Mouse (Mus musculus) embryonic facial prominence, embryonic 10.5 days (tissue): ENCODE measurements at regions not wholly inside any gene's neighbourhood (a gene's known extent, or its start where the extent isn't known, plus 50 kb on each side); places are given as distances from the start of the nearest gene placed in this dataset.

ENCODE experiments used
- DNase-seq: peaks from one replicate; pipeline ENCODE4 v3.0.0-alpha.2; 2017; ENCODE audit warnings: low spot score
- H3K27ac ChIP-seq: fragments of 300-500 bp; sonication (generic); replicated peaks from 2 replicates; pipeline ENCODE4 v1.5.1; 2016; ENCODE audit warnings: mild to moderate bottlenecking
- H3K27me3 ChIP-seq: fragments of 300-500 bp; sonication (generic); replicated peaks from 2 replicates; pipeline ENCODE4 v1.6.1; 2016; ENCODE audit warnings: low read depth, mild to moderate bottlenecking; ENCODE audit not compliant: poor library complexity, severe bottlenecking
- H3K36me3 ChIP-seq: fragments of 300-500 bp; sonication (generic); replicated peaks from 2 replicates; pipeline ENCODE4 v1.6.1; 2016; ENCODE audit warnings: mild to moderate bottlenecking, moderate library complexity
- H3K4me1 ChIP-seq: fragments of 300-500 bp; sonication (generic); 2 replicates; pipeline ENCODE4 v1.6.1; 2016
- H3K4me3 ChIP-seq: fragments of 300-500 bp; sonication (generic); 2 replicates; pipeline ENCODE4 v1.5.1; 2016; ENCODE audit warnings: mild to moderate bottlenecking, moderate library complexity
- H3K9me3 ChIP-seq: fragments of 300-500 bp; sonication (generic); 2 replicates; pipeline ENCODE4 v1.6.1; 2016; ENCODE audit warnings: mild to moderate bottlenecking
- WGBS: fragments of 180-500 bp; shearing (Covaris S2); methylation state at CpG from one replicate; pipeline ENCODE4 v1.1.7; 2016; 5-methylcytosine and 5-hydroxymethylcytosine counted together

DNA sequence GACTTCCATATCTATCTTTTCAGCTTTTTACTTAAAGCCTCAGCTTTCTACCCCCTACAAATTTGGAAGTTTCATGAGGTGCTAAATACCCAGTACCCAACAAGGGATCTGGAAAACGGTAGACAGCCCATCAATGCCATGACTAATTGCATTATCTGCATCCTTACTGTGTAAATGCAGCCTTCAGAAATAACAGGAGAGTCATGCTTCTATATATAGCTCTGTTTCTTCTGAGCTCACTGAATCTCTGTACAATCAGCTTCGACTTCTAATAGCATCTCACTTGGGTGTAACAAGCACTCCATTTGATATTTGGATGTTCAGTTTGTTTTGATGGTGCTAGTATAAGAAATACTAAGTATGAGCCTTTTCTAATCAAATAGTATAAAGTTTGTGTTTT is 120.7 kb downstream of the Tmsb4x start:
- WGBS: 40% methylated on average over 2 of the region's 2 CpGs
- no peak for DNase-seq

GRCm38 (mm10) chrX:167080821-167081220 is 128.3 kb downstream of the Tmsb4x start:
- 78% methylated on average over 3 of the region's 3 CpGs for WGBS
- H3K4me1 ChIP-seq: no peaks in the 10 kb centered on the region
- H3K27ac ChIP-seq: no peak overlapping the region
- no peak overlapping the region for H3K4me3 ChIP-seq
- no peak for DNase-seq
- no peaks in the 10 kb centered on the region for H3K9me3 ChIP-seq
- no peaks in the 10 kb centered on the region for H3K36me3 ChIP-seq
- H3K27me3 ChIP-seq: peaks cover 83% of the 10 kb centered on the region

More for the DNA sequence above, 120.7 kb downstream of the Tmsb4x start:
- peaks cover 72% of the 10 kb centered on the region for H3K27me3 ChIP-seq
- no peak overlapping the region for H3K27ac ChIP-seq
- H3K36me3 ChIP-seq: no peaks in the 10 kb centered on the region
- H3K4me1 ChIP-seq: peaks cover 3% of the 10 kb centered on the region; the same call in 1 of the 2 replicates
- H3K9me3 ChIP-seq: no peaks in the 10 kb centered on the region
- no peak overlapping the region for H3K4me3 ChIP-seq

GRCm38 (mm10) chrX:167069075-167069474 is 140.0 kb downstream of the Tmsb4x start:
- no peaks in the 10 kb centered on the region for H3K9me3 ChIP-seq
- peaks cover 100% of the 10 kb centered on the region for H3K27me3 ChIP-seq
- 70% methylated on average over 2 of the region's 2 CpGs for WGBS
- H3K27ac ChIP-seq: no peak overlapping the region
- no peaks in the 10 kb centered on the region for H3K36me3 ChIP-seq
- DNase-seq: no peak
- peaks cover 5% of the 10 kb centered on the region; the same call in 1 of the 2 replicates for H3K4me1 ChIP-seq
- H3K4me3 ChIP-seq: no peak overlapping the region

GRCm38 (mm10) chrX:167067918-167068317 is 141.2 kb downstream of the Tmsb4x start:
- Histone ChIP-seq H3K9me3 (no peaks in the 10 kb centered on the region), H3K27me3 (peaks cover 100% of the 10 kb centered on the region), H3K36me3 (no peaks in the 10 kb centered on the region), H3K4me3 (no peak overlapping the region), H3K27ac (no peak overlapping the region), H3K4me1 (peaks cover 5% of the 10 kb centered on the region; the same call in 1 of the 2 replicates)
- WGBS: 48% methylated on average over 3 of the region's 3 CpGs
- peak; percentile 39 for DNase-seq

GRCm38 (mm10) chrX:167063881-167064280 is 145.2 kb downstream of the Tmsb4x start:
- DNase-seq: no peak
- 56% methylated on average over 4 of the region's 4 CpGs for WGBS
- Histone ChIP-seq H3K27ac (no peak overlapping the region), H3K27me3 (peaks cover 99% of the 10 kb centered on the region), H3K9me3 (no peaks in the 10 kb centered on the region), H3K4me1 (peaks cover 5% of the 10 kb centered on the region; the same call in 1 of the 2 replicates), H3K36me3 (no peaks in the 10 kb centered on the region), H3K4me3 (no peak overlapping the region)

DNA sequence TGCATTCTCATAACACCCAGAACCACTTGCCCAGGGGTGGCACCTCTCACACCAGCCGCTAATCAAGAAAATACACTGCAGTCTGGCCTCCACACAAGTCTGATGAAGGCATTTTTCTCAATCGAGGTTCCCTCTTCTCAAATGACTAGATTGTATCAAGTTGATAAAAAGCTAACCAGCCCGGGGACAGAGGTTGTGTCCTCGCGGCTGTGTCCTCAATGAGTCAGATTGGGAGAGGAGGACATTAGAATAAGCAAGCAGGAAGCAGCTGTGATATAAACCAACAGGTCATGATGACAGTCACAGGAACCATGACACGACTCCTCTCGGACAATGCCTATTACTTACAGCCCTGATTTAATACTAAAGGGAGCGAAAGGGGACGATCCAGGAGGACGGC is 156.7 kb downstream of the Tmsb4x start:
- Histone ChIP-seq H3K4me1 (no peaks in the 10 kb centered on the region), H3K27me3 (peaks cover 99% of the 10 kb centered on the region), H3K9me3 (no peaks in the 10 kb centered on the region), H3K27ac (no peak overlapping the region), H3K4me3 (no peak overlapping the region), H3K36me3 (no peaks in the 10 kb centered on the region)
- DNase-seq: no peak
- 83% methylated on average over 10 of the region's 10 CpGs for WGBS

DNA sequence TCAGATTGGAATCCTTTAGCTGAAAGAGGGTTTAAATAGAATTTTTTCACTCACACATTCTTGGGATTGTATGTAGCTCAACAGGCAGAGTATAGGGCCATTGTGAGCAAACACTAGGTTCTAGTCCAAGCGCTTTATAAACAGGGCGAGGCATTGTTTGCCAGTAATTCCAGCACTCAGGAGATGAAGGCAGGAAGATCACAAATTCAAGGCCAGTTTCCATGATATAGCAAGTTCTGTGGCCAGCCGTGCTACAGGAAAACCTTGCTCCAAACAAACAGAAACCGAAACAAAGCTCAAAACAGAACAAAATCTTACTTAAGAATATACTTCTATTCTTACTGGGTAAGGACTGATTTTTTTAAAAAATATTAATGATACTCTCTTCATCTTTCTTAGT is 159.0 kb downstream of the Tmsb4x start:
- no peaks in the 10 kb centered on the region for H3K36me3 ChIP-seq
- H3K4me1 ChIP-seq: no peaks in the 10 kb centered on the region
- 83% methylated on average over 4 of the region's 4 CpGs for WGBS
- H3K27ac ChIP-seq: no peak overlapping the region
- H3K4me3 ChIP-seq: no peak overlapping the region
- no peaks in the 10 kb centered on the region for H3K9me3 ChIP-seq
- no peak for DNase-seq
- peaks cover 99% of the 10 kb centered on the region for H3K27me3 ChIP-seq

- H3K27me3 ChIP-seq: peaks cover 99% of the 10 kb centered on the region
Observed at GRCm38 (mm10) chrX:167049191-167049968, 159.7 kb downstream of the Tmsb4x start.

DNA sequence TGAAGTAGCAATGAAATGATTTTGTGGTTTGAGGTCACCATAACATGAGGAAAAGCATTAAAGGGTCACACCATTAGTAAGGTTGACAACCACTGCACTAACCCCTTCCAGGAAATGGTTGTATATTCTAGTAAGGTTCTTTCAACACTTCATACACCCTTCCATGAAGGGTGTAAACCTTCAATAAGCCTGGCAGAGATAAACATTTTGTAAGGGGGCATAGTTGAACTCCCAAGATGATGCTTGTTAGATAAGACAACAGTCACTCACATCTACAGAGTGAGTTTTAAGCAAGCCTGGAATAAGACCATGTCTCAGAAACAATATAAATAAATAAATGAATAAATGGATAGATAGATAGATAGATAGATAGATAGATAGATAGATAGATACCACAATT is 171.1 kb downstream of the Tmsb4x start:
- peaks cover 4% of the 10 kb centered on the region; the same call in 1 of the 2 replicates for H3K4me1 ChIP-seq
- DNase-seq: no peak
- H3K27me3 ChIP-seq: peaks cover 93% of the 10 kb centered on the region
- no peak overlapping the region for H3K27ac ChIP-seq
- no peak overlapping the region for H3K4me3 ChIP-seq
- H3K36me3 ChIP-seq: no peaks in the 10 kb centered on the region
- no peaks in the 10 kb centered on the region for H3K9me3 ChIP-seq

More at GRCm38 (mm10) chrX:167049191-167049968, 159.7 kb downstream of the Tmsb4x start:
- 80% methylated on average over 5 of the region's 5 CpGs for WGBS
- DNase-seq: no peak
- no peaks in the 10 kb centered on the region for H3K4me1 ChIP-seq
- no peak overlapping the region for H3K4me3 ChIP-seq
- H3K36me3 ChIP-seq: no peaks in the 10 kb centered on the region
- H3K27ac ChIP-seq: no peak overlapping the region
- H3K9me3 ChIP-seq: no peaks in the 10 kb centered on the region

DNA sequence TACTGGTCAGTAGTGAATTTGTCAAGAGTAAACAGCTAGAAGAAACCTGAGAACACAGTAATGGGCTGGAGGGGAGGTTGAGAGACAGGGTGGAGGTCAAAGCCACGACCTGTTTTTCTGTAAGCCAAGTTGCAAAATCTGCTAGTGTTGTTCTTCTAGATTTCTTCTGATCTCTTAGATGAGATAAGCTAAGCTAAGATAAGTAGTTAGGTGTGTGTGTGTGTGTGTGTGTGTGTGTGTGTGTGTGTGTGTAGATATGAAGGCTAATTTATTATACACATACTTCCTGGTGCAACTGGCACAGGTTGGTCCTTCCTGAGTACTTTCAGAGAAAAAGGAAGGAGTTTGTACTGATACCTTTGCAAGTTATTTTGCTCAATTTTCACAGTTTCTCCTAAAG is 172.8 kb downstream of the Tmsb4x start:
- 50% methylated on average over 1 of the region's 1 CpGs for WGBS

GRCm38 (mm10) chrX:167035639-167036038 is 173.5 kb downstream of the Tmsb4x start:
- no peak for DNase-seq
- Histone ChIP-seq H3K4me3 (no peak overlapping the region), H3K27ac (no peak overlapping the region), H3K9me3 (no peaks in the 10 kb centered on the region), H3K4me1 (peaks cover 10% of the 10 kb centered on the region; the same call in 1 of the 2 replicates), H3K27me3 (peaks cover 96% of the 10 kb centered on the region), H3K36me3 (no peaks in the 10 kb centered on the region)

More for the DNA sequence above, 172.8 kb downstream of the Tmsb4x start:
- Histone ChIP-seq H3K27ac (no peak overlapping the region), H3K36me3 (no peaks in the 10 kb centered on the region), H3K9me3 (no peaks in the 10 kb centered on the region), H3K27me3 (peaks cover 96% of the 10 kb centered on the region), H3K4me1 (peaks cover 10% of the 10 kb centered on the region; the same call in 1 of the 2 replicates), H3K4me3 (no peak overlapping the region)
- no peak for DNase-seq

DNA sequence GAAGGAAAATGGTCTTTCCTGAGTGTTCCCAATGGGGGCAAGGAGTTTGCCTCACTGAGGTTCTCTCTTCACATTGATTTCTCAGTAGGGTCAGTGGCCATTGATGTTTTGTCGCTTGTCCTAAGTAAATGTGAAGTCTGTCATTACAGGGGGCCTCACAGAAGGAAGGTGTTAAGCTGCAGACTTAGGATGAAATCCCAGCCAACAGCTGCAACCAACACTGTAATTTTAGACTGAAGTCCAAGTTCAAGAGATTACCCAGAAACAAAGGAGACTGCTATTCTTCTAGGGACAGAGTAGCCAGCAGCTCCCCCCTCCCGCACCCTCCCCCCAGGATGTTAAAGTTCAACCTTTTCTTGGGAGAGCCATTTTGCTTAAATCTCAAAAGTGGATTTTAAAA is 176.0 kb downstream of the Tmsb4x start:
- Histone ChIP-seq H3K27ac (no peak overlapping the region), H3K27me3 (peaks cover 97% of the 10 kb centered on the region), H3K36me3 (no peaks in the 10 kb centered on the region), H3K9me3 (no peaks in the 10 kb centered on the region), H3K4me1 (peaks cover 10% of the 10 kb centered on the region; the same call in 1 of the 2 replicates), H3K4me3 (no peak overlapping the region)
- DNase-seq: no peak
- 87% methylated on average over 2 of the region's 2 CpGs for WGBS

- Histone ChIP-seq H3K36me3 (no peaks in the 10 kb centered on the region), H3K9me3 (no peaks in the 10 kb centered on the region), H3K27me3 (peaks cover 97% of the 10 kb centered on the region), H3K4me1 (peaks cover 10% of the 10 kb centered on the region; the same call in 1 of the 2 replicates), H3K27ac (no peak overlapping the region), H3K4me3 (no peak overlapping the region)
- peak; percentile 7 for DNase-seq
- WGBS: 60% methylated on average over 3 of the region's 3 CpGs
Observed at GRCm38 (mm10) chrX:167032586-167032985, 176.5 kb downstream of the Tmsb4x start.
